Mouse (Mus musculus): ENCODE data around the gene Utrn.

Gene Utrn

DNA sequence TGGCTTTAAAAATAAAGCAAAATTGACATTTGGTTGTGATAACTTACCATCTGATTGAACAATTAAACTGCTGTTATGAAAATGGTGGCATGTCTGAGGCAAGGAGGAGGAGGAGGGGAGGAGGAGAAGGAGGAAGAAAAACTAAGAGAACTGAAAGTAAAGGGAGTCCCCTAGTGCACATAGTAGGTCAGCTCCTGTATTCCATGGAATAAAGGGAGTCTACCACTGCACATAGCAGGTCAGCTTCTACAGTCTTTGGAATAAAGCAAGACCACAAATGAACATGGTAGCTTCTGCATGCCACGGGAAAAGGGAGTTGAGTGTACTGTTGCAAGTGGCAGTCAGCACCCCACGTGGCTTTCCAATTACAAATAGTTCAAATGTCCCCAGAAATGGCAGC is 323.7 kb downstream of the Utrn start:
- DNase-seq (ENCODE audit: low read depth, low spot score), result no peak

DNA sequence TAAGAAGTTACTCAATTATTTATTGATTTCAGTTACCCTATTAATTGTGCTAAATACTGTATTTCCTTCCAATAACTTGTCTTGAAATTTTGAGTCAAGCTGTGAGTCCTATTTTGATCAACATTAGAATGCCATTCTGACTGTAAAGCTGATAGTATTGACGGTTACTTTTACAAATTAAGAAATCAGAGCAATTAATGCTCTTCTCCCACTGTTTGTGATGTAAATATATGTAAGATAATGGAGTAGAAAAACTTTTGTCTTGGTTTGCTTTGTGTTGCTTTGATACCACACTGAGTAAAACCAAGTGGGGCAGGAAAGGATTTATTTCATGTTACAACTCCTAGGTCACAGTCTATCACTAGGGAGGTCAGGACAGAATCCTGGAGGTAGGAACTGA is 327.4 kb downstream of the Utrn start:
- DNase-seq (ENCODE audit: low read depth, low spot score), result no peak

DNA sequence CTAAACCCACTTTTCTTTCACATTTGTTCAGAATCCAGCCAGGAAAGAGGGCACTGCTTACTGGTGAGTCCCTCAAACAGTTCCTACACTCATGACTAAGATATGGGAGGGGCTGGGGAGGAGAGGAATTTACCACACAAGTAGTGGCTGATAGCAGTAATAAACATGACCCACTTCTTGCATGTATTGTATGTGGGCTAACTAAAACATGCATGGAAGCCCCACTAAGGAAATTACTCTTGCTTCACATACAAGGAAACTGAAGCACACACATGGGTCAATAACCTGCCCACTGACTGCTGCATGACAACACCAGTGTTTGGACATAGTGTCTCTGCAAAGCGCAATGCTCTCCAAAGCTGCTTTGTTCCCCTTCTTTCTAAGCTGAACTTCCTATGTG is 333.9 kb downstream of the Utrn start:
- DNase-seq (ENCODE audit: low read depth, low spot score), result no peak

DNA sequence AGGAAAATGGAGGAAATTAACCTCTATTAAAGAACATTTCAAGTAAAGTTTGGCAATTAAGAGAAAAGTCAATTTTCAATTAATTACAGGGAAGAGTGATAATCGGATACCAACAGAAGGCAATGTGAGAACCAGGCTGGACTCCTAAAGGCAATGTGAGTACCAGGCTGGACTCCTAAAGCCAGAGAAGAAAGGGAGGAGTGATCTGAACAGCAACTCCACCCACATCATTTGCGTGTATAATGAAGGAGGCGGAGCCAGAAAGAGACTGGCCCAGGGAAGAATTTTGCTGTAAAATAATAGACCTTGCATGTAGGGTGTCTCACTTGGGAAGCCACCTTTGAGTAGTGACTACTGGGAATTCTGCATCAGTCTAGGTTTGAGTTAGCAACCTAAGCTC is 334.4 kb downstream of the Utrn start:
- no peak for DNase-seq (ENCODE audit: low read depth, low spot score)

DNA sequence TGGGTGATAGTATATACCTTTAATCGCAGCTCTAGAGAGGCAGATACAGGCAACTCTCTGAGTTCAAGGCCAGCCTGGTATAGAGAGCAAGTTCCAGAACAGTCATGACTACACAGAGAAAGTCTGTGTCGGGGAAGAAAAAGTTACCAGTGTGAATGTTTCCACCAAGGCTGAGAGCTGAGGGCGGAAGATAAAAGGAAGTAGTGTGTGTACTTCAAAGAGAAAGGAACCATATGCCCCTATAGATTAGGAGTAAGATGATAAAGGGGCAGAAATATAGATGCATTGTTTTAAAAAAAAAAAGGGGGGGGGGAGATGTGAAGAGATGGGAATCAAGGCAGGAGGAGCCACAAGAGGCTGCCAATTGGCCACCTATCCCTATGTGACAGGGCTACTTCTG is 334.9 kb downstream of the Utrn start:
- no peak for DNase-seq (ENCODE audit: low read depth, low spot score)

DNA sequence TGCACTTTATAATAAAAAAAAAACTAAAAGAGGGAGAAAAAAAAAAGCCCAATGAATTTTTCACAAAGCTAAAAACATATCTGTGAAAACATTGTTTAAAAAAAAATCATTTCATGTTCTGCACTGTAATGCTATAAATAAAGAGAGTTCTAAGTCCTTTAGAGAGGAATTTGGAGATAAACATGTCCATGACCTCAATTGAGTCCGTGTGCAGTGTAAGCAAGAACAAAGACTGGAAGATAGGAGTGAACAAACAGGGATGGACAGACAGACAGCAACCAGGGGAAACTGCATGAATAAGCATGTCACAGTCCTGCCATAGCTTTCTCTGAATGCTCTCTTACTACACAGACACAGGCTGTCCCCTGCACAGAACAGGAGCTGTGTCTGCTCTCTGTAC is 347.1 kb downstream of the Utrn start:
- no peak for DNase-seq (ENCODE audit: low read depth, low spot score)

DNA sequence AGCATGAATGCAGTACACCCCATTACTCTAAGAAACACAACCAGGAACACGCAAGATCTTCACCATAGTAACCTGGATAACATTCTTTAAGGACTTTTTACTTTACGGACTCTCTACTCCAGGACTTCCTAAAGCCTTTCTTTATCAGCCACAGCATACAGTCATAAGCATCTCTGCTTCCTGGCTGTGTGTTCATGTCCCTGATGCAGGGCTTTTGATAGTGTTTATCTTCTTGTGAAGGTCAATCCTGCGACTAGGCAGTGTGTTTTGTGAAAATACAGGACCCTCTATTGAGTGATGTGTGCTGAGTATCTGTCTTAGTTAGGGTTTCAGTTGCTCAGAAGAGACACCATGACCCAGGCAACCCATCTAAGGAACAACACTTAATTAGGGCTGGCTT is 351.0 kb downstream of the Utrn start:
- no peak for DNase-seq (ENCODE audit: low read depth, low spot score)

DNA sequence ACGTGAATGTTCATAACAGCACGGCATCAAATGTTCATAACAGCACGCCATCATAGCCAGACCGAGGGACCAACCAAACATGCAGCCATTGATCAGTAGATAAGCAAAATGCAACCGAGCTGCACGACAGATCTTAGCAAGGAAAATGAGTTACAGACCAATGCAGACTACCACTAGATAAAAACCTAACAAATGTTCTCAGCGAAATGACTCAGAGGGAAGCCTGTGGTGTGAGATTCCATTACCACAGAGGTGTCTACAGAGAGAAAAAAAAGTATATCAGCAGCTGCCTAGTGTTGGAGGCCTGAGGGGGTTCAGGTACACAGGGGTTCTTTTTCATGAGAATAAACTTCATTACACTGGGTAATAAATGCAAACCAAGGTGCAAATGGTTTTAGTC is 363.6 kb downstream of the Utrn start:
- no peak for DNase-seq (ENCODE audit: low read depth, low spot score)

DNA sequence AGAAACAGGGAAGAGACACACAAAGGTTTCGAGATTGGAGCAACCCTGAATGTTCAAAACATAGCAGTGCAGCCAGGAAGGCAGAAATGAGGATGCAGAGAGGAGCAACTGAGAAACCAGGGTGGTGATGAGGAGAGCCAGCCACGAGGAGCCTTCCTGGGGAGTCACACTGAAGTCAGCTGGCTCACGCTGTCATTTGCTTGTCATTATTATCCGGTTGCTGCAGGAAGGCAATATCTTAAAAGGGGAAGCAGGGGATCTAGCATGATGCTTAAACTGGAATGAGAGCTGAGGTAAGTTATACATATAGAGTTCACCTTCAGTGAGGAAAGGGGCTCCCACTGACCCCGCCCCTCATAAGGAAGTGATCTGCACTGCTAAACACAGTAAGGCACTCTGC is 368.7 kb downstream of the Utrn start:
- DNase-seq (ENCODE audit: low read depth, low spot score), result no peak

DNA sequence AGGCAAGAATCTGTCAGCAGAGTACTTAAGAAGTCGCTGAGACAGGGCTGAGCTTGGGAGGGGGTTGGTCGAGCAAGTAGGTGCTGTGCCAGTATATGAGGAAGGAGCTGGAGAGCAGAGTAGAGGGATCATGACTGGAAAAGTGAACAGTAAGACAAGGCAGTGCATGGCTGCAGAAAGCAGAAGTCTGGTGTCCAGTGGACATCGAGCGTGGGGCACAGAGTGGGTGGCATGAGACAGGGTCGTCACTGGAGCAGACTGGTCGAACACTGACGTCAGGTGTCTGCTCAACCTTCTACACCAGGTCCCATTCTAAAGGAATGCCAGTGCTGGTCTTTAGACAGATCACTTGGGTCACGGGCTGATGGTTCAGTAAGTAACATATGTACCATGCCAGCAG is 371.6 kb downstream of the Utrn start:
- no peak for DNase-seq (ENCODE audit: low read depth, low spot score)

DNA sequence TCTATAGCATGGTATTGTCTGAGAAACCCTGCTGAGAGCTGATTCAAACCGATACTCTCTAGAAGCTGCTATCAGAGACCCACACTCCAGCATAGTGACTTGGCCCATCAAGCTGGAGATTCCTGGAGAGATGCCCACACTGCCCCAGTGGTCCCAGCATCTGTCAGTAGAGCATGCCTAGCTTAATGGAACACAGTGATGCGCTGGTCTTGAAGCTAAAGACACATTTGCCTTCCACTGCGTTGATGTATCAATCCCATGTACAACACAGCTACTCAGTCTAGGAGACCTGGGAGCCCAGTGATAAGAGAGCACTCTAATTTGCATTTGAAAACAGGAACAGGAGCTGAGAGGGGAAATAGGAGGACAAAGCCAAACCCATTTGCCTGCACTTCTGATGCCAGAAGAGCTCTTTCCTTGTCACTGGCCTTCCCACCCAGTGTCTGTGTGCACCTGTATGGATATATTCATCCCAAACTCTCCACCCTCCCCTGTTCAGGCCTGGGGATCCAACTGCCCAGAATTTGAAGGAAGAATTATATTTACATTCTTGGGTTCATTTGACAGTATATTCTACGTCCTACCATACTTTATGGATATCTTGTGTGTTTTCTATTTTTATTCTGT is 379.5 kb downstream of the Utrn start:
- no peak for DNase-seq (ENCODE audit: low read depth, low spot score)

DNA sequence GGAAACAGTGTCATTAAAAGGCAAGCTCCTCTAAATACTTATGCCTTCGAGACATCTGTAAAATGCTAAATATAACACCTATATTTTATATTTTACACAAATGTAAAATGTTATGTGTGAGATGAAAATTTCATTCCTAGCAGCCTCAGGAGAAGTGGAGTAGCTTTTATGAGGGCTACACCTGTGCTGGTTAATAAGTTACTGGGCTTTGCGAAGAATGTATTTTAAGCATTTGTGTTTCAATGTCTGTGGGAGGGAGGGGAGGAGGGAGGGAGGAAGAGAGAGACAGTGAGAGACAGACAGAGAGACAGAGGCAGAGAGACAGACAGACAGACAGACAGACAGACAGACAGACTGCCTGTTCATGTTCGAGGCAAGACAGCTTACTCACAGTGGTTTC is 380.6 kb downstream of the Utrn start:
- no peak for DNase-seq (ENCODE audit: low read depth, low spot score)

DNA sequence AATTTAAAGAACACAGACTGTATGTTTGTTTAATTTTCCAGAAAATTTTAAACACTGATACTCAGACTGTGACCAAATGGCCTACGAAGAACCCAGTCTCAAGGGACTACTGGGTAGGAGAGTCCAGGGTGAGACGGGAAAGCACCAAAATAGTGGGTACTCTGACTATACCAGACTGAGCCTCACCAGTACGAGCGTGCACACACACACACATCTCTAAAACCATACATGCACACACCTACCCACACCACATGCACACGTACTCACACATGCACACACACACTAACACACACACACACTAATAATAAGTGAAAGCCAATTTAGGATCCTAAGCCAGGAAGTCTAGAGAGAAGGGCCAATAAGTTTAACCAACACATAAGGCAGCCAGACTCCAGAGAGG is 381.0 kb downstream of the Utrn start:
- DNase-seq (ENCODE audit: low read depth, low spot score), result no peak

DNA sequence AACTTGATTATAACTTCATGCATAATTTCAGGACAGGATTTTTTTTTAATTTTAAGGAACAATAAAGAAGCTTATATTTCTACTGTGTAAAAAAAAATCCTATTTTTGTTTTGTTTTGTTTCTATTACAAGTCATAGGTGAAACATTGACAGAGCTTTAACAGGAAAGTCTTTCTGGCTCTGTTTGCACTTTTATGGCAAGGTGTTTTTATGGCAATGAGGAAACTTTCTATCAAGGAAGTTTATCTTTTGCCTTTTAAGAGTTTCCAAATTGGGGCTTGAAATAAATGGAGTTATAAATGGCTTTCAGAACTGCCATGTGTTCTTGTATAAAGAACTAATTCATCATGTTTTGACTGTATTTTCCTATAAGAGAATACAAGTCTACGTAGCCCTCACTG is 385.7 kb downstream of the Utrn start:
- DNase-seq (ENCODE audit: low read depth, low spot score), result no peak

DNA sequence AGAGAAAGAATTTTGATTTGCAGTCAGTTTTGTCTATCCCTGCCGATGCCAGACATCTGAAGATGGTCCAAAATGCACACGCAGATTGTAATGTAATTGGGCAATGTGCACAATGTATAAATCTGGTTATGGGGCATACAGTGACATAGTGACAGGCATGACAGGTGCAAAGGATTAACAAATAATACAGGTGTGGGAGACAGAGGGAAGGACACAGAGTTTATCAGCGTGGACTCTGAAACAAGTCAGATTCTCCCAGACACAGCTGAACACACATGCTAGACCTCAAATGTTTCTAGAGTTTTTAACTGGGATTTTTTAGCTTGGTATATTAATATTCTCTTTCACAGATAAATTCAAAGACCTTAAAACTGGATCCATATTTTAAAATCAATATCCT is 386.2 kb downstream of the Utrn start:
- no peak for DNase-seq (ENCODE audit: low read depth, low spot score)

DNA sequence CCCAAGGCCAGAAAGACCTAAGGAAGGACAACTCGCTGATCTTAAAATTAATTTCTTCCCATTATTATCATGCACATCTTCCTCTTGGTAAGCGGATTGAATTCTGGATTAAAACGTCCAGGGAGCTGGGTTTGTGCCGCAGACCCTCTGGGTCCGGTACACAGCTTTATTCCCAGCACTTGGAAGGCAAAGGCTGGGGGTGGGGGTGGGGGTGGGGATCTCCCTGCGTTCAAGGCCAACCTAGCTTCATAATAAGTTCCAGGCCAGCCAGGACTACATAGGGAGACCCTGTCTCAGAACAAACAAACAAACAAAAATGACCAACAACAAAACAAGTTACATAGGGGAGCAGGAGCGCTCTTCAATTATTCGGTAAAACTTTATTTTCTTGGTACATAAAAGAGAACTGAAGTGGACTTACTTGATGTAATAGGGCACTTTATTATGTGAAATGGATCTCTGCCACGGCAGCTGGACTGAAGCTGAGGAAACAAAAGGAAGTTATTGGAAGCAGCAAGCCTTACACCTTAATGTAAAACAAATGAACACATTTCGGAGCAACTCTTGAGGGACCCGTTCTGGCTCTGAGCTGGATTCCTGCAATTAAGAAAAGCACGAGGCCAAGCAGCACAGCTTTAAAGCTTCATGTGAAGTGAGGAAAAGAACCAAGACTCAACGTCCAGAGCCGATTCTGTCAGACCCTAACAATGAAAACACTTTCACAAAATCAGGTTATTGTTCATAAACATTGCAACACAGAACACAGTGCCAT is 394.1 kb downstream of the Utrn start:
- no peak for DNase-seq (ENCODE audit: low read depth, low spot score)

DNA sequence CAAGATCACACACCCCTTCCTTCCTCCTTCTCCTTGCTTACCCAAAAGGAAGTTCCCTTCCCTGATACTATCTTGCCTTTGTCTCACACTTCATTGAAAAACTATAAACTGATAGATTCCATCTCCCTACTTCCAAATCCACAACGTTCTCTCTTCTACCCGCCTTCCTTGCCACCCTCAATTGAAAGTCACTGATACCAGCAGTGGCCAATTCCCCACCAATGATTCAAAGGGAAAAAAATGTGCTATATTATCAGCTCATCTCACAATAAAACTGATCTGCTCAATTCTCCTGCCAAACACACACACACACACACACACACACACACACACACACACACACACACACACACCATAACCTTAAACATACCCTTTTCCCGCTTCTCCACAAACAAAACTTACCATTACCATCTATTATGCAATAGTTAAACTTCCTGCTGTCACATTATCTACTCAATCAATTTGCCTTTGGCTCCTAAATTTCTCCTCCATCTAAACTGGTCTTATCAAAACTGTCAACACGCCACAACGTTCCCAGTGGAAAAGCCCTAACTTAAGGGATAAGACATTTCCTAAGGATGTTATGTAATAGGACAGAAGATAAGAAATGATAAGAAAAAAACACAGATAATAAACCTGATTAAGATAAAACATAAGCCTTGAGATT is 399.6 kb downstream of the Utrn start:
- DNase-seq (ENCODE audit: low read depth, low spot score), result no peak

DNA sequence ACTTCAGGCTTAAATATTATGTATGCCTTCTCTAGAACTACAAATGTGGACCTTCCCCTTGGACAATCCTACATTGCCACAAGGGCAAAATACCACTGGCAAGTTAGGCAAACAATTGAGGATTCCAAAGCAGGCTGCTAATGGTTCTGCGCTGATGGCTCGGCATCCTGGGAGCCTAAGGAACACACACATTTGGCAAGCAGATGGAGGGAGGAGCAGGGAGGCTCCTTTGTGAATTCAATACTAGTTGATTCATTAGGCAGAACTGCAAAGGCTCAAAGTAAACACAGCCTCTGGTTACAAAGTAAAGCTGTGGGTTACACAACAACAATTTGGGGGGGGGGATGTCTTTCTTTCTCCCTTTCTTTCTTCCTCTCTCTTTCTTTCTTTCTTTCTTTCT is 401.6 kb downstream of the Utrn start:
- DNase-seq (ENCODE audit: low read depth, low spot score), result no peak

DNA sequence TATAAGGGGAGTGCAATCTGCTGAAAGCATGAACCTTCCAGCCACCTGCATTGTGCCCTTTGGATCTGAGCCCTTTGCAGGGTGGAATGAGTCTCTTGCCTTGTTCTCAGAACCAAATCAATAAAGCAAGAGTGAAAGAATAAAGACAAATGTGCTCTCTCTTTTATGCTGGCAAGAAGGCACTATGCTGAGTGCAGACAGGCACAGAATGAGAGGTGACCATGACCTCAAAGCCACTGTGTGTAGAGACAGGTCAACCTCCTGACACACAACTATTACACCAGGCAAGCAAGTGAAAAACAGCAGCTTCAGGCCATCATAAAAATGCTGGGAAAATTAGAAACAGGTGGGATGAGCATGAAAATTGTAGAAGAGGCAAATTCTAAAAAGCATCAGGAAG is 408.2 kb downstream of the Utrn start:
- DNase-seq (ENCODE audit: low read depth, low spot score), result no peak

DNA sequence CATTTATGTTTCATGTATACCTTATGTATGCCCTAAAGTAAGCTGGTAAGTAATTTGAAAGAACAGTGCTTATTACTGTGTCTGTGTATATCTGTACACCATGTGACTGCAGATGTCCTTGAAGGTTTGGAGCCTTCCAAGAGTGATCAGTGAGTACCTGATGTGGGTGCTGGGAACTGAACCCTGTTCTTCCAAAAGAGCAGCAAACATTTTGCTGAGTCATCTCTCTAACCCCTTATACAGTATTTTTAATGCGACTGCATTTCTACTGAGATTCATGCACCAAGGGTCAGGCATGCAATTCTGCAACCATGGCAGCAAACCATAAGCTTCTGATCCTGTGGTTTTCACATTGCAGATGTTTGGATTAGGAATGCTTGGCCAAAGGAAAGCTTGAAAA is 412.3 kb downstream of the Utrn start:
- DNase-seq (ENCODE audit: low read depth, low spot score), result no peak

DNA sequence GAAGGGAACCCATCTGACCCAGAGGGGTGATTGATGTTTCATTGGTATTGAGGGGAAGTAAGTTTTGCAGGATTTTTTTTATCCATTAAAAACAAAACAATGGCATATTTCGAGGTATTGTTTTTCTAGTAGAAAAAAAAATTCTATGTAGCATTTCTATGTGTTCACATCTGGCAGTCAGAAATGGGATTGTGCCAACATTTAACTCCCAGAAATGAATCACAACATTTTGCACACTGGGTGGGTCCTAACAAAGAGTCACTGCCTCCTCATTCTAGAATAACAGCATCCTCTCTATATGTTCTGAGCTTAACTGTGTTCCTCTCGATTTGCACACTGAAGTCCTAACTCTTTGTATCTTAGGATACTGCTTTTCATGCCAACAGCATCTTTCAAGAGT is 416.5 kb downstream of the Utrn start:
- DNase-seq (ENCODE audit: low read depth, low spot score), result no peak

DNA sequence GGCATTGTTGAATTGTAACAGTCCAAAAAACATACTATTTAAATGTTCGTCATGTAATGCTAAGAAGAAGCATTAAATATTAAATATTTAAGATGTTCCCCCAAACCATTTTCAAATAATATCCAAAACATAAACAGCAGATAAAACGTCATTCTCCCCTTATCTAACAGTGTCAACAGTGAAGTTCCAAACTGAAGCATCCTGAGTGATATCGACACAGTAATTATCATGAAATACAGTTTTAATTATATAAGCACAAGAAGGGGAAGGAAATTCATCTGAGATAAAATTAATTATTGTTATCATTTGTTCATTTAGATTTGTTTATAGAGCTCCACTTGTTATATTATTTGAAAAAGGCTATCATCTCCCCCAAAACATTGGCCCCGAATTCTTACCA is 425.0 kb downstream of the Utrn start:
- no peak for DNase-seq (ENCODE audit: low read depth, low spot score)

DNA sequence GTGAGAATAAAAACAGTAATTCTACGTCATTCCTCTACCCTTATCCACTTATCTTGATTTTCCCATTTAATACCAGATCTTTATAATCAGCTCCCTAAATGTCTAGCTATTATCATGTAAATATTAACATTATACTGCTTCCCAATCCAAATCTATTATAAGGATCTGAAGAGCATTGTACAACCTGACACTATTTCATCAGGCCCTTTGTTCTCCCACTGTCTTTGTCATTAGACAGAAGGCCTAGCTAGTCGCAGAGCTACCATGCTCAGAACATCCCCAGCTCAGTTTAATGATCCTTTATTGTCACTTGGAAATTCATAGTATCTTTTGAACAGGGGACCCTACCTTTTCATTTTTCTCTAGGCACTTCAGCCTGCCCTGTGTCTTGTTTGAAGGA is 436.0 kb downstream of the Utrn start:
- no peak for DNase-seq (ENCODE audit: low read depth, low spot score)
